Mouse (Mus musculus) C2C12 (cell line): ENCODE data around the gene Hist3h2a. TPM values are rescaled to one million over a fixed set of nuclear protein-coding genes. Genes with fewer than 3 reads are reported as not detected.

Source experiments
- H3K27me3 ChIP-seq: one replicate; pipeline ENCODE4 v1.6.1; 2011; ENCODE audit not compliant: control insufficient read depth, insufficient read depth, insufficient read length
- H3K36me3 ChIP-seq: one replicate; pipeline ENCODE4 v1.6.1; 2011; ENCODE audit not compliant: control insufficient read depth, insufficient read depth
- H3K4me3 ChIP-seq: one replicate; pipeline ENCODE4 v1.5.1; 2011; ENCODE audit warnings: mild to moderate bottlenecking, control low read depth; ENCODE audit not compliant: poor library complexity, insufficient read depth, severe bottlenecking
- H3K79me2 ChIP-seq: one replicate; pipeline ENCODE4 v1.6.1; 2011; ENCODE audit not compliant: control insufficient read depth, insufficient read depth
- H3K79me3 ChIP-seq: one replicate; pipeline ENCODE4 v1.6.1; 2011; ENCODE audit warnings: low read depth, control low read depth
- H3ac ChIP-seq: one replicate; pipeline ENCODE3; 2011; ENCODE audit warnings: low read depth; ENCODE audit not compliant: control insufficient read depth, insufficient read length
- CEBPB ChIP-seq: IDR thresholded peaks from one replicate; pipeline ENCODE4 v1.6.1; 2011; ENCODE audit warnings: low read depth, mild to moderate bottlenecking, control low read depth, moderate library complexity
- CTCF ChIP-seq: IDR thresholded peaks from one replicate; pipeline ENCODE4 v1.5.1; 2011; ENCODE audit not compliant: control insufficient read depth, insufficient read depth, insufficient read length
- FOSL1 ChIP-seq: IDR thresholded peaks from one replicate; pipeline ENCODE4 v1.8.0; 2011; ENCODE audit warnings: mild to moderate bottlenecking, low read length; ENCODE audit not compliant: poor library complexity, insufficient read depth, severe bottlenecking
- MAX ChIP-seq: IDR thresholded peaks from one replicate; pipeline ENCODE4 v1.6.1; 2011; ENCODE audit warnings: mild to moderate bottlenecking, control low read depth
- MYOD1 ChIP-seq: IDR thresholded peaks from one replicate; pipeline ENCODE4 v1.6.1; 2011; ENCODE audit warnings: low read depth; ENCODE audit not compliant: control insufficient read depth, insufficient read length
- MYOG ChIP-seq: IDR thresholded peaks from one replicate; pipeline ENCODE4 v1.6.1; 2011; ENCODE audit not compliant: control insufficient read depth, insufficient read length; ENCODE audit errors: extremely low read depth
- USF1 ChIP-seq: IDR thresholded peaks from one replicate; pipeline ENCODE4 v1.6.1; 2011; ENCODE audit warnings: low read depth, mild to moderate bottlenecking, control low read depth, moderate library complexity
- polyA plus RNA-seq: library from polyadenylated mRNA; unstranded; fragments of >200 nt; fragmentation: generic; extraction: Trizol; gene quantifications from one replicate; pipeline ENCODE4 v1.2.1, GENCODE M21; 2012; ENCODE audit warnings: missing spikeins

Gene Hist3h2a
- polyA plus RNA-seq, 1 experiment, result 11.4 TPM

- Histone ChIP-seq H3ac (no peak within 1 kb of the TSS), H3K36me3 (no peaks in the 10 kb centered on the region), H3K79me2 (no peaks in the 10 kb centered on the region), H3K27me3 (peaks cover 23% of the 10 kb centered on the region), H3K4me3 (no peak within 1 kb of the TSS), H3K79me3 (no peaks in the 10 kb centered on the region)
- no peak for TF ChIP-seq CTCF
- TF ChIP-seq USF1, result no peak
- TF ChIP-seq CEBPB, result no peak
- TF ChIP-seq FOSL1, result no peak
- TF ChIP-seq MYOG, result no peak
- TF ChIP-seq MAX, result no peak
- no peak for TF ChIP-seq MYOD1
These were observed 36.6 kb upstream of the Hist3h2a start, which contains the start of gene Btnl10 for GRCm38 (mm10) chr11:58917745-58918366. Gene Btnl10, plus strand, starts transcription at chr11:58917908.

- H3K27me3 ChIP-seq, result peaks cover 32% of the 10 kb centered on the region
- TF ChIP-seq CTCF (no peak), MYOD1 (no peak), CEBPB (no peak), USF1 (no peak), MYOG (no peak), FOSL1 (no peak), MAX (no peak)
- no peaks in the 10 kb centered on the region for H3K79me3 ChIP-seq
- no peaks in the 10 kb centered on the region for H3K79me2 ChIP-seq
- no peaks in the 10 kb centered on the region for H3K36me3 ChIP-seq
- H3K4me3 ChIP-seq, result no peak overlapping the region
- H3ac ChIP-seq, result no peak overlapping the region
These were observed 35.7 kb upstream of the Hist3h2a start for GRCm38 (mm10) chr11:58918759-58919158.

GRCm38 (mm10) chr11:58922420-58922819 lies 32.1 kb upstream of the Hist3h2a start:
- no peaks in the 10 kb centered on the region for H3K36me3 ChIP-seq
- no peaks in the 10 kb centered on the region for H3K79me2 ChIP-seq
- no peak overlapping the region for H3ac ChIP-seq
- TF ChIP-seq MAX (no peak), CTCF (no peak), USF1 (no peak), CEBPB (no peak), FOSL1 (no peak), MYOG (no peak), MYOD1 (no peak)
- H3K79me3 ChIP-seq, result no peaks in the 10 kb centered on the region
- H3K4me3 ChIP-seq, result no peak overlapping the region
- peaks cover 32% of the 10 kb centered on the region for H3K27me3 ChIP-seq

GRCm38 (mm10) chr11:58926651-58927050 lies 27.8 kb upstream of the Hist3h2a start:
- Histone ChIP-seq H3K4me3 (no peak overlapping the region), H3ac (no peak overlapping the region), H3K79me3 (no peaks in the 10 kb centered on the region), H3K36me3 (peaks cover 3% of the 10 kb centered on the region), H3K27me3 (peaks cover 9% of the 10 kb centered on the region), H3K79me2 (no peaks in the 10 kb centered on the region)
- TF ChIP-seq MYOG (no peak), MAX (no peak), MYOD1 (no peak), CEBPB (no peak), USF1 (no peak), CTCF (no peak), FOSL1 (no peak)

- no peaks in the 10 kb centered on the region for H3K79me2 ChIP-seq
- H3K36me3 ChIP-seq, result peaks cover 7% of the 10 kb centered on the region
- TF ChIP-seq CTCF (no peak), MYOD1 (no peak), MAX (no peak), FOSL1 (no peak), USF1 (no peak), CEBPB (no peak), MYOG (no peak)
- H3K79me3 ChIP-seq, result no peaks in the 10 kb centered on the region
- no peak overlapping the region for H3ac ChIP-seq
- peaks cover 9% of the 10 kb centered on the region for H3K27me3 ChIP-seq
- H3K4me3 ChIP-seq, result no peak overlapping the region
These were observed 27.4 kb upstream of the Hist3h2a start for GRCm38 (mm10) chr11:58927053-58927452.
